Mouse (Mus musculus) liver, postnatal 0 days (tissue): Measurements from ENCODE around the gene Ass1.

ENCODE experiments used
- CTCF ChIP-seq: sonication (generic); IDR thresholded peaks from 2 replicates; pipeline ENCODE4 v1.5.1; 2016; ENCODE audit warnings: antibody characterized with exemption, low read depth
- EP300 ChIP-seq: IDR thresholded peaks from 2 replicates; pipeline ENCODE4 v1.6.1; 2016; ENCODE audit warnings: antibody characterized with exemption, low read depth, mild to moderate bottlenecking

DNA sequence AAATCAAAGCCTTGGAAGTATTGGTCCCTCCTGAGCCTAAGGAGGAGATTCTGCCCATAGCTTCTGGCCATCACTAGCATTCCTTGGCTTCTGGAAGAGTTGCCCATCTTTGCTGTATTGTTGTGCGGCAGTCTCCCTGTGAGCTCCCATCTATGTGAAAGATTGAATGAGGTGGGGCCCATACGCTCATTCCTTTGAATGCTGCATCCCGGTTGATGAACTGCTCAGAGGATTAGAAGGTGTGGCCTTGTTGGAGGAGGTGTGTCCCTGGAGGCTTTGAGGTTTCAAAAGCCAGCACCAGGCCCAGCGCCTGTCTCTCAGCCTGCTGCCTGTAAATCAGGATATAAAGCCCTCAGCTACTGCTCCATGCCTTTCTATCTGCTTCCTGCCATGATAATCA, 23.6 kb upstream of the Ass1 start:
- TF ChIP-seq CTCF (no peak), EP300 (no peak)
